Mouse (Mus musculus) monocyte, adult 2 months (primary cell): Measurements from ENCODE around the gene Iqgap2.

Experiments used
- DNase-seq, 2 experiments: peaks; one replicate each; pipeline ENCODE4 v3.0.0; 2022; ENCODE audit warnings: low spot score in 2 of 2, low read depth in 1 of 2

Gene Iqgap2

DNA sequence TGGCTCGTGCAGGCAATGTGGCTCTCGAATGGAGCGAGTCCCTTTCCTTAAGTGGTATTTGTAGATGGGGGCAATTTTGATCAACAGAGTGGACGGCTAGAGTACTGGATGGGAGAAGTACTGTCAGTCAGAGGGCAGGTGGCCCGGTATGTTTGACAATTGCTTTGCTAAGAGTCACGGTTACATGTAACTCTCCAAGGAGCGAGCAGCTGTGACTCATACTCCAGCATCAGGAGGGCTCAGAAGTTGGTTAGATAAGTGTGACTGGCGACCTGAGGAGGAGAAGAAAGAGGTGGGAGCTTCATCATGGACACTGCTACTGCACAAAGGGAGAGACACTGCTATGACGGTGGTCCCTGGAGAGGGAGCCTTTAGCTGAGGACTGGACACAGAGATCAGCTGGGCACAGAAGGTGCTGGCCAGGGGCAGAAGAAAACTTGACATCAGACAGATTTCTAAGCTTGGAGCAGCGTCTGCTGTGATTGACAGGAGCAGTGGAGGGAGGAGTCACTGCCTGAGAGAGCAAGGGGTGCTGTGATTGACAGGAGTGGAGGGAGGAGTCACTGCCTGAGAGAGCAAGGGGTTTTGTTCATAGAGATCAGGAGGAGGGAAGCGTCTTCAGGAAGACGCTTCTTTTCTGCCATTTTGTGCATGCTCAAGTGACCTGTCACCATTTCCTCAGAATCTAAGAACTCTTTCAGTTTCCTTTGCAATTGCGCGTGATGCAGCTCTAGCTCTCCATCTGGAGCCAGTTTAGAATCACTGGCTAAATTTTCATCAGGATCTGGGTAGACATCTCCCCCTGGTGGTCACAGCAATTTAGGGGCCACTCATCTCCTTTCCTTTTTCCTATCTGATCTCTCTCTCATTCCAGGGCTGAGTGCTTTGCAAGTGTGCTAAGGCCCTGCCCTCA, 172.1 kb downstream of the Iqgap2 start:
- DNase-seq: peak in 1 of 2 experiments; percentile 7

DNA sequence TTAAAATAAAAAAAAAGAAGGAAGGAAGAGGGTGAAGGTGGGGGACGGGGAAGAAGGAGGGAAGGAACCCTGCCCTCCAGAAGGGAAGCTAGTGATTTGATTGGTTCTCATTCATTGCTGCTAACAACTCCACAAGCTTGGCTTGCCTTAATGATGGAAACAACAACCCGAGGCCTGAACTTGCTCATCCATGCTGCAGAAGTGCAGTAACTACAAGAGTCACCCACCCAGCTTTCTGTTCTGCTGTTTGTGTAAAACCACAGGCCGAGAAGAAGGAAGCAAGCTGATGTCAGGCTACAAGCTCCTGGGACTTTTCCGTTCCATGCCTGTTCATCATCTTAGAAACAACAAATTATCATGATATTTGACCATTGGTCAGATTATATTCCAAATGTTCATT, 176.4 kb downstream of the Iqgap2 start:
- no peak for DNase-seq

DNA sequence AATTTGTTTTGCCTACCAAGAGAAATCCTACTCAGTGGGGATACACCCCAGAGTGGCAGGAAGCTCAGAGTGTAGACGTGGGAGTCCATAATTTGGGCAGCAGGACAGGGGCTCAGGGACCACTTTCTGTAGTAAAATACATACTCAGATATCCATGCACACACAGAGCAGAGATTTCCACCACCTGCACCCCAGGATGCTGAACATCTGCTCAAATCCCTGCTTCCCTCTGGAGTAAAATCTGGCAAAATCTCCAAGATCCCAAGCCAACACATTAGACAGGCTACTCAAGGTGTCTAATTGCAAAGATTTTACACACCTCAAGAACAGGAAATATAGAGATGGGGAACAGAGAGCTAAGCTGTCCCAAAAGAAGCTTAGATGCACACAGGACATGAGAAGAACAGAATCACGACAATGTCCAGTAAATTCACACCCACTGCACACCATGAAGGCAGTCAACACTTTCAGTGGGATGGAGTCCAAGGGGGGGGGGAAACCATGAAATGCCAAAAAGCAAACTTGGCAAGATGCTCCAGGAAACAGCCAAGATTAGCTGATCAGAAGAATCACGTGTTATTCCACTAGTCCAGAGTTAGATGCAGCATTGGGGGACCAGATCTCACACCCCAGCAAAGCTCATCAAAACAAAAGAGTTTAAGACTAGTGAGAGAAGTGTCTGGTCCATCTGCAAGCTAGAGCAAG, 177.3 kb downstream of the Iqgap2 start:
- DNase-seq: no peak

DNA sequence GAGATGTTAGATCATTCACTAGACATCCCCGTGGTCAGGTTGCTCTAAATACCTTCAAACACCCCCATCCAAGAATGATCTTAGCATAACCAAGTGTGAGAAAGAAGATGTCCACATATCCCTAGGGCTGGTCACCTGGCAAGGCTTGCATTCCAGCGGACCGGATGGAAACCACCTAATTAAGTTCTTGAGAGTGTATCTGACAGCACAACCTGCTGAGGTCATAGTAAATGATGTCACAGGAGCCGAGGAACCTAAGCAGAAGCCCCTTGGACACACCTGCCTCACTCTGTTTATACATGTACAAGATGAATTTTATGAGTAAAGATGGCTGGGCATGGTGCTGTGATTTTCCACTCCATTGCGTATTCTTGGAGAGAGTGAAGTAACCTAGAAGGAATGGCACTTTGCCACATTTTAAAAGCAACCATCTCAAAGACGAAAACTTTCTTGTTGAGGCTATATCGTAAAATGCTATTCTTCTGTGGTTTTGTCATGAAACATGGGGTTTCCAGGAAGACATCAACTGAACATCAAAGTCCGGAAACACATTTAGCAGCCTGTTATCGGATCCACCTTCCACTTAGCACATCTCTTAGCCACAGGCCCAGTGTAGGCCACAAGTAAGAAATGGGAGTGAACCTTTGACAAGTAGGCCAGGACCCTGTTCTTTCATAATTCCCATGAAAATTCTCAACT, 179.0 kb downstream of the Iqgap2 start:
- DNase-seq: no peak

DNA sequence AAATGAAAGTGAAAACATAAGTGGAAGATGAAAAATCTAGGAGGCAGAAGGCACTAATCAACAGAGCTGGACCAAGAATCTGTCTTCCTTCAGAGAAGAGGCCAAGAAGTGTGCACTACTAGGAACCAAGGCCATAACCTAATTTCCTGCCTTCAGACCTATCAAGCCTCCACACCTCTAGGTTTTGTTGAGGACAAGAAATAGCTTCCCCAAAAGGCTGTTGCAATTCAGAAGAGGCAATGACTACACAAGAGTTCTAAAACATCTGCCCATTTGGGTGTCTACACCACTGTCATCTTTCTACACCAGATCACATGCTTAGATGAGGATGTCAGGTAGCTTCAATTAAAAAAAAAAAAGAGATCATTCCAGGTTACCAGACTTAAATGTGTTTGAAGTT, 179.7 kb downstream of the Iqgap2 start:
- DNase-seq: no peak

DNA sequence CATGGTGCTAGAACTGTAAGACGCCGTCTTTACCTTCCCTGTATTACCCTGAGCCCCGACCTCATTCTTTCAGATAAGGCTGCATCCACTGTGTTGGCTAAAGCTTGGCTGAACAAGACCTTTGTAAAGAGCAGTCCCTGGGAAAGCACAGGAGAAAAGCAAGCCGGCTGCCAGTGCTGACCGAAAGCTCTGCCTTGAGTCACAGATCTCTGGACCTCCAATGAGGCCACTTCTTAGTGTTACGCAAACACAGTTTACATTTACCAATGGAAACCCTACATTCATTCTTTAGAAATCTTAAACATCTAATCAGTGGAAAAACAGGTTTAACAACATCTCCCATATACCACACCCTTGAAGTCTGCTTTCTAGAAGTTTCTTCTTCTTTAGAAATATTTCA, 186.1 kb downstream of the Iqgap2 start:
- DNase-seq: no peak

DNA sequence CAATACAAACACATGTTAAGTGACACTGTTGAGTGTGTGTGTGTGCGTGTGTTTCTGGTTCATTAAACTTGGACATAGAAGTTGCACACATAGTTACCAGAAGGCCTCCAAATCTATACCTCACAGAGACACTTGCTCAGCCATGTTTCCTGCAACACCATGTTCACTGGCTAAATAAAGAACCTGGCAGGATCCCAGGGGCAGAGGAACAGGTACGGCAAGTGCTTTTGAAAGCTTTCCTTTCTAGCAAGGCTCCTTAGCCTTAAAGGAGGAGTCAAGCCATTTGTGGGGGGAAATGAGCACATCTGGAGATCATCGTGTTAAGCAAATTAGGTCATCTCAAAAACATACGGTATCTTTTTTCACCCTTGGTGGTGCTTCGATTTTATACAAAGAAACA, 188.3 kb downstream of the Iqgap2 start:
- no peak for DNase-seq

DNA sequence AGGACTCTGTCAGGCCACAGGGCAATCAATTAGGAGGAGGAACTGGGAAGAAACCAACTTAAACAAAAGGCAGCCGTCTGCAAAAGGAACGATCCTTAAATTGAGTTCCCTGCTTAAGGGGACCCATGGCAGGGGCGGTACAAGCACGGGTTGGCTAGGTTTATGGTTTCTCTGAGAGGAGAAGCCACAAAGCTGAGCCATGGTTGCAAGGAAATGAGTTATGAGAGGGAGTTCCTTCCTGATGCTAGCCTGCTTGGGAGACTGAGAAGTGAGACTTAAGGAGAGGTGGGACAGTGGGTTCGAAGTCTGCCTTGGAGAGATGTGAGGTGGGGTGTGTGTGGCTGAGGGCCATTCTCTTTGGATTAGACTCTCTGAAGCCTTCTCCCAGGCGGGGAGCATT, 193.8 kb downstream of the Iqgap2 start:
- DNase-seq: no peak

DNA sequence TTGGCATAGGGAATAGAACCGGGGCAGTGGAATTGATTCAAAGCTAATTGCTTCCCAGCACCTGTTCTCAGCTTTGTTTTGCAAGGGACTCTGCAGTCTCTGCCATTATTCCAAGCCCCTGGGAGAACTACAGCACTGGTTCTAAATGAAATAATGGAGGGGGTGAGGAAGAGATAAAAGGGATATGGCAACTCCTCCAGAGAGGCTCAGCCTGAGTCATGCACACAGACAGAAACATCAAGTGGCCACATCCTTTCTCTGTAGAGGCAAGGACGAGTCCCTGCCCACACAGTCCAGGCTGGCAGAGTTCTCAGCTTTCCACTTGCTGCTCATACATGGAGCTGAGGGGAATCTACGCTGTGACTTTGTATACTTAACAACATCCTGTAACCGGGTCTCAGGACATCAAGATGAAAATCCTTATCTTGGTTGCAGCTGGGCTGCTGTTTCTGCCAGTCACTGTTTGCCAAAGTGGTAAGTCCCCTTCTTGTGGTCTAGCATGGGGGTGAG, 195.0 kb downstream of the Iqgap2 start, which contains the start of gene F2rl2:
Gene F2rl2 (plus strand): TSS at position 200 of the 510 bp plus-strand sequence.
- DNase-seq: no peak

DNA sequence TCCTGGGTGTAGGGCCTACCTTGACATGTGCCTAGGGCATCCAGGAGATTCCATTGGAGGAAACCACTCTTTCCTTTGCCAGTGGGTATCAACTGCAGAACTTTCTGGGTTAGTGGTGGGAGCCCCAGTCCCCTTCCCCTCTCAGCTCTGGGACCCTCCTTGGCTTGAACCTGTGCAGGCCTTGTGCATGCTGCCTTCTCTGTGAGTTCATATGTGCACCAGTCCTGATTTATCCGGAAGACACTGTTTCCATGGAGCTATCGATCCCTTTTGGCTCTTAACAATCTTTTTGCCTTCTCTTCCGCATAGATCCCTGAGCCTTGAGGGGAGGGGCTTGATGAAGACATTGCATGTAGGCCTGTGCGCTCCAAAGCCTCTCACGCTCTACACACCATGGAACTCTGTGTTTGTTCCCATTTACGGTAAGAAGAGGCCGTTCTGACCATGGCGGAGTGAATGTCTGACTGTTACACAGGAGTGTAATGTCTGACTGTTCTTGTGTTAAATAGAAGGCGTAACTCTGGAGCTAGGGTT, 195.5 kb downstream of the Iqgap2 start:
- no peak for DNase-seq

DNA sequence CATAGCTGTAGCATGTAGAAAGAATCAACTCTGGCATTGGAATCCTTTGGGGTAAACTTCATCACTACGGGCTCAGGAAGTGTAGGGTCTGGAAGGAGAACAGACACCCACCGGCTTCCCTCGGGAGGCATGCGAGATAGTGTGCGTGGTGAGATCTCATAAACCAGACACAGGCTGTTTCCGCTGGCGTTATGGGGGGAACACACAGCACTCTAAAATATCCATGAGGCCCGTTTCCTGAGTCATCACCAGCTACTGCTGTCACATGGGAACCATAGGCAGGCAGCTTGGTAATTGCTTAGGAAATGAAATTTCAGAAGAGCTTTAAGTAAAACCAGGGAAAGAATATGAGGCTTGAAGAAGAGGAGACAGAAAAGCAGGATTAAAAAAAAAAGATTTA, 199.5 kb downstream of the Iqgap2 start:
- no peak for DNase-seq

DNA sequence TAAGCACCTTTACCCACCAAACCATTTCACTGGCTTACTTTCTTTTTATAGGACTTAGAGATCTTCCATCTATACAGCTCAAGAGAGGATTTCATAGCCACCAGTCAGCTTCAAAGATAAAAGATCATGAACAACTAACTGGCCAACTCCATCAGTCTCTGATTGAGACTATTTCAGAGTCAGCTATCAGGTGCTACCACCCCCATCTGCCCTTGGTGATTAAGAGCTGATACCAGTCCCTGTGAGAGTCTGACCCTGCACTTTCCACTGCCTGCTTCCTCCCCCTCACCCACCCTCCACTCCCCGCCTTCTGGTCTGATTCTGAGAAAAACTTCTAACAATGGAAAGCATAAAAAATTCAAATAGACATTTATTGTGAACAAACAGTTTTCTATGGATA, 203.1 kb downstream of the Iqgap2 start:
- no peak for DNase-seq

DNA sequence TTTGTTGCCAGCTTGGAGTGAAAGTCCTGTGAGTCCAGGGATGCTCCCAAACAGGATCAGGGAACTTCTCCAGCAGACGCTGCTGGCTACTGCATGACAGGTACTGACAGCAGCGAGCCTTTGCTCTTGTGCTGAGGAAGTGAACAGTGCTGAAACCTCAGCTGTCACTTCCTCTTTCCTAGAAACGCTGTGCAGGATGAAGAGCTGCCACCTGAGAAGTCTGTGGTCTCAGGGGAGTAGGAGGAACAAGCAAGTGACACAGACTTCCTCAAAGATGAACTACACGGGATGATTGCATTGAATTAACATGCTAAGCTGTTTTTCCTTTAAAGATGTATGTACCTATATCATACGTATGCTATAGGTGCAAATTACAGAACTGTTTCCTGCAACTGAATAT, 206.0 kb downstream of the Iqgap2 start:
- peak; percentile 55 to 63 for DNase-seq

DNA sequence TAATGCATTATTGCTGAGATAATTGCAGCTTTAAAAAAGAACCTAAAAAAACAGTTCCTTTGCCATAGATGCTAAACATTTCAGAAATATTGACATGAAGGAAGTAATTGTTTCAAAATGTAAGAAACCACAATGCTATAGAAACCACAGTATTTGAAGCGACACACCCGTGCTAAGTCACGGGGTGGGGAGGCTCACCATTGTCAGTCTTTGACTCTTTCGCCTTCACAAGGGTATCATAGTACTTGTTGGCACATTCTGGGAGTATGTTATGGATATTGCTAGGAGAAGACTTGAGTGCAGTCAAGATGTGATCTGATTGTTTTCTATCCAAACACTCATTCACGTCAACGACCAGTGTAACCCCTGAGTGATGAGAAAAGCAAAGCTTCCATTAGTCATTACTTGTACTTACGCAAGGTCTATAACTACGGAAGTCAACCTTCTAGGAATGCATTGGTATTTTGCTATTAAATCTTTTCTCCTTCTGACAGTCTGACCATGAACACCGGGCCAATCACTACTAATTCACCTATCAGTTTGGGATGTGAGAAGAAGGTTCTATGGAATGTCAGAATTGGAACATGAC, 207.0 kb downstream of the Iqgap2 start:
- DNase-seq: peak in 1 of 2 experiments; percentile 31

DNA sequence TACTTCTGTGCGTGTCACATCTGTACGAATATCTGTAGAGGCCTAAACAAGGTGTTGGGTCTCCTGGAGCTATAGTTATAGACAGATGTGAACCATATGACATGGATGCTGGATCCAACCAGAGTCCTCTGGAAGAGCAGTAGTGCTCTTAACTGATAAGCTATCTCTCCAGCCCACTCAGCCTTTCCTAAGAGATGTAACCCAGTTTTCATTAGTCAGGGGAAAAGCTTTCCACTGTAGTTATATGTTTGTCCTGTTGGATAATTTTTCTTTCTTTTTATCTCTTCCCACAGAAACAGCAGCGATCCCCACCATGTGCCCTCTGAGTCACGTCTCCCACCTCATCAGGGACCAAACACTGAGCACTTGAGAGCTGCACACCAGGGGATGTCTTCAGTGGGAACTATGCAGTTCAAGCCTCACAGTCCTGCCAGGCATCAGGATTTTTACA, 212.2 kb downstream of the Iqgap2 start:
- DNase-seq: no peak

DNA sequence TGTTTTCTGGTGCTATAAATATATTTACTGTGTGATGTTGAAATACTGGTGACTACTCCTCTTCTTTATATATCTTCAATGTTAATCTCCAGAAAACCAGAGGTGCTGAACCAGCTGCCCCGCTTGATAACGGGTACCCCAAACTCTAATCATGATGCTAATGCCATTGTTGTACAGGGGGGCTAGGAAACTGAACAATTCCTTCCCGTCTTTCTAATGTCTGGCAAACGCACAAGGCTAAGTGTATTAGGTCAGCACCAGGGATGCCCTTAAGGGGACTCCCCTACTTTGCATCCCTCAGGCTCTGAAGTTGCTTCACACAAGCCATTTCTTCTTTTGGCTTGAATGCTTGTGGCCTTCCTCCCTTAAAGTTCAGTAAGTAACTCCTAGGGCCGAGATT, 212.6 kb downstream of the Iqgap2 start:
- peak in 1 of 2 experiments; percentile 27 for DNase-seq

DNA sequence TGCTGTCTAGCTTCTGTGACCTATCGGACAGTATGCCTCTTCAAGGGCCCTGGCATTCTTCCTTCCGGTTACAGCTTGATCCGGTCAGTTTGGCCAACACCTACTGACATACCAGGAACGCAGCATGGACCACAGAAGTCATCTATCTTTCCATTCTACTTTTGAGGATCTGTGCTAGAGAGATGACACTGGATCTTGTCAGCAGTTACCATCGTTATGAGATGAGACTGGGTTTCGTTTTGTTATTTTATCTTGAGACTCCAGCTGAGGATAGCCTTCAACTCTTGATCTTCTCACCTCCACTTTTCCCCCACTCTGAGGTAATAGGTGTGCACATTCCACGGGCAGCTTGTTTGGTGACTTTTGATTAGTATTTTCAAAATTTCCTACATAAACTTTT, 219.3 kb downstream of the Iqgap2 start:
- DNase-seq: no peak

DNA sequence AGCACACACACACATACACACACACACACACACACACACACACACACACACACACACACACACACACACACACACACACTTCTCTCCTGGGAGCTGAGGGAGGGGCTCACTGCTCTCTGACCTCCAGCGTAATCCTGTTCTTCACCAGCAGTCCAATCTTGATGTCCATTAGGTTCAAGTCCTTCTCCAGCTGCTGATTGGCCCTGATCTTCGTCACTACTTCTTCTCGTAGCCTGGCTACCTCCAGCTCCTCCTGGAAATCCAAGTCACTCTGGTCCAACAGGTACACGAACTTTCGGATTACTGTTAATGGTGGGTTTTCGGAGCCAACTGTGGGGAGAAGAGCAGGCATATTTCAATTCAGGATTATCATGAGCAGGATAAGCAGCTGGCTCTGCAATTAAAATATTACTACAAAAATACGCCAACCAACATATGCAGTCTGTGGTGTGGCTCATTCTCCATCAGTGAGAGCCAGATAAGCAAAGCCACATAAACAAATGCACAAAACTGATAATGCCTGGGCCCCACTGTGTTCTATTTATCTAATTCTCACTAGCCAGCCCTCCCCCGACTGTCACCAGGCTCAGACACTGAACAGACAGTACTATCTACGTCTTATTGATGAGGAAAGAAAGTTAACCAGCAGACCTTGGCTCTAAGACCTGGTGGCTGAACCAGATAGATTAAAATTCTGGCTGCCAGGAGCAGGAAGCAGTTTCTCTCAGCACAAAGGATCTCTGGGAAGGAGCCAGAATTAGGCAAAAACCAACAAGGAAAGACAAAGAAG, 220.4 kb downstream of the Iqgap2 start:
- DNase-seq: no peak

DNA sequence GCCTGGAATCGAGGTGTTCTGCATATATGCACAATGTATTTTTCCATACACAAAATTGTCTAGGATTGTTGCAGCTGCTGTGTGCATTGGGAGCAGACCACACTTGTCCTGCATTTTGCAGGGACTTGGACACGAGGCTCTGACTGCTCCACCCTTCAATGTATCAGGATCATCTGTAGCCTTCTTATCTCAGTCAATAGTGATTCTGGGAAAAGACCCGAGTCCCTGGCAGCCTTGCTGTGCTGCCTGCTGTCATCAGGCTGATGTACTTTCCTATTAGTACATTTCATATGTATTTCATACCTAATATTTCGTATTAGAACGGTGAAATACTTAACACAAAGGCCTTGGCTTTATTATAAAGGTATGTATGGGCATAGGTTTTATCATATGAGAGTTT, 221.2 kb downstream of the Iqgap2 start:
- no peak for DNase-seq

DNA sequence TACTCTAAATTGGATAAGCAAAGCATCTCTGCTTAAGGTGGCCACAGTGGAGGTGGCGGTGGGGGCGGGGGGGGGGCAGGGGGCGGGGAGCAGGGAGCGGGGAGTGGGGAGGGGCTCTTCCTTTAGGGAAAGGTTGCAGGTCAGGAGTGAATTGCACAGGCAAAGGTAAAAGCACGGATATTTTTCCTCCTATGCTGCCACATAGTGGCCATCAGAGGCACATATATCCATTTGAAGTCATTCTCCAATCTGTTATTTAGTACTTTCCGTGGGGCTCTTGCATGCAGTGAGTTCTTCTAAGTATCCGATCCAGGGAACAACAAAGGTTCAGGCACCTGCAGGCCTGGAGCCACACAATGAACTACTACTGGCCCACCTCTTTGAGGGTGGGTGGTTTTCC, 224.5 kb downstream of the Iqgap2 start:
- DNase-seq: no peak
